Mouse (Mus musculus): Measurements from ENCODE around the gene Coq6. TPM values are rescaled to one million over a fixed set of nuclear protein-coding genes. Genes with fewer than 3 reads are reported as not detected.

Gene Coq6
- polyA plus RNA-seq, 2 experiments, result 42.4 to 49.2 TPM

GRCm38 (mm10) chr12:84417605-84417922 lies 56.1 kb downstream of the Coq6 start:
- H3K27ac ChIP-seq (replicated peaks; ENCODE audit: low read depth, low read length), result peak overlapping the region; percentile 19; the same call in 1 of the 2 replicates

More at GRCm38 (mm10) chr12:84417605-84417922, 56.1 kb downstream of the Coq6 start:
- Histone ChIP-seq H3K9ac (ENCODE audit: low read depth, low read length, severe bottlenecking) (peak overlapping the region; percentile 71), H3K27me3 (ENCODE audit: control insufficient read depth, insufficient read depth, low read length) (no peaks in the 10 kb centered on the region), H3K4me3 (replicated peaks; ENCODE audit: low read length) (peak overlapping the region; percentile 56), H3K4me1 (ENCODE audit: control insufficient read depth, insufficient read depth, low read length) (no peaks in the 10 kb centered on the region), H3K4me2 (replicated peaks; ENCODE audit: low read depth, low read length, severe bottlenecking) (peak overlapping the region; percentile 79), H3K9me3 (ENCODE audit: control insufficient read depth, low read length) (0 out of 2 replicates have a peak, but pooled peaks cover 4% of the 10 kb centered on the region), H3K36me3 (ENCODE audit: control insufficient read depth, insufficient read depth, low read length) (no peaks in the 10 kb centered on the region)
- TF ChIP-seq POLR2A (IDR thresholded peaks at IDR 0.05; ENCODE audit: borderline replicate concordance, extremely low read depth, insufficient read depth, insufficient read length), result no peak
- DNase-seq (ENCODE audit: low spot score) (no peak), ATAC-seq (ENCODE audit: low FRiP score, low read depth) (no peak)
- WGBS, result 31% methylated on average over 18 of the region's 18 CpGs

Other genes starting within 250 kb of the Coq6 start
- 15.1 and 17.0 TPM in 2 replicates for gene Dnal1, start 247.3 kb upstream of the Coq6 start, polyA plus RNA-seq (2012; rRNA removed)
- 5.9 and 6.4 TPM in 2 replicates for gene Dnal1, start 247.3 kb upstream of the Coq6 start, polyA plus RNA-seq (2014; fragmentation: Nextera tagmentation; extraction: Ambion mirVana)
- 0.24 and 0.39 TPM in 2 replicates for gene Pnma1, start 213.2 kb upstream of the Coq6 start, polyA plus RNA-seq (2012; rRNA removed)
- 0.55 and 0.83 TPM in 2 replicates for gene Pnma1, start 213.2 kb upstream of the Coq6 start, polyA plus RNA-seq (2014; fragmentation: Nextera tagmentation; extraction: Ambion mirVana)
- 14.4 and 18.1 TPM in 2 replicates for gene Elmsan1, start 142.8 kb upstream of the Coq6 start, polyA plus RNA-seq (2012; rRNA removed)
- 10.5 and 11.8 TPM in 2 replicates for gene Elmsan1, start 142.8 kb upstream of the Coq6 start, polyA plus RNA-seq (2014; fragmentation: Nextera tagmentation; extraction: Ambion mirVana)
- 8.5 and 11.0 TPM in 2 replicates for gene Ptgr2, start 76.4 kb upstream of the Coq6 start, polyA plus RNA-seq (2012; rRNA removed)
- 13.8 and 15.2 TPM in 2 replicates for gene Ptgr2, start 76.4 kb upstream of the Coq6 start, polyA plus RNA-seq (2014; fragmentation: Nextera tagmentation; extraction: Ambion mirVana)
- 63.6 and 67.3 TPM in 2 replicates for gene Zfp410, start 44.8 kb upstream of the Coq6 start, polyA plus RNA-seq (2012; rRNA removed)
- gene Zfp410, start 44.8 kb upstream of the Coq6 start, polyA plus RNA-seq (2014; fragmentation: Nextera tagmentation; extraction: Ambion mirVana), result 81.7 and 82.2 TPM in 2 replicates
- gene Fam161b, start 176 bp downstream of the Coq6 start, polyA plus RNA-seq (2012; rRNA removed), result 3.4 and 4.7 TPM in 2 replicates
- gene Fam161b, start 176 bp downstream of the Coq6 start, polyA plus RNA-seq (2014; fragmentation: Nextera tagmentation; extraction: Ambion mirVana), result 2.1 and 2.8 TPM in 2 replicates
- 7.7 and 8.0 TPM in 2 replicates for gene Entpd5, start 47.4 kb downstream of the Coq6 start, polyA plus RNA-seq (2012; rRNA removed)
- gene Entpd5, start 47.4 kb downstream of the Coq6 start, polyA plus RNA-seq (2014; fragmentation: Nextera tagmentation; extraction: Ambion mirVana), result 12.2 and 12.7 TPM in 2 replicates
- 0.55 and 1.3 TPM in 2 replicates for gene Bbof1, start 47.4 kb downstream of the Coq6 start, polyA plus RNA-seq (2012; rRNA removed)
- gene Bbof1, start 47.4 kb downstream of the Coq6 start, polyA plus RNA-seq (2014; fragmentation: Nextera tagmentation; extraction: Ambion mirVana), result 0.95 and 1.1 TPM in 2 replicates
- 10.4 and 18.1 TPM in 2 replicates for gene Rnf113a2, start 55.5 kb downstream of the Coq6 start, polyA plus RNA-seq (2012; rRNA removed)
- 21.6 and 24.5 TPM in 2 replicates for gene Rnf113a2, start 55.5 kb downstream of the Coq6 start, polyA plus RNA-seq (2014; fragmentation: Nextera tagmentation; extraction: Ambion mirVana)
- gene Aldh6a1, start 89.3 kb downstream of the Coq6 start, polyA plus RNA-seq (2012; rRNA removed), result 18.9 and 19.0 TPM in 2 replicates
- gene Aldh6a1, start 89.3 kb downstream of the Coq6 start, polyA plus RNA-seq (2014; fragmentation: Nextera tagmentation; extraction: Ambion mirVana), result 37.9 and 41.2 TPM in 2 replicates
- gene Lin52, start 89.8 kb downstream of the Coq6 start, polyA plus RNA-seq (2012; rRNA removed), result 17.3 and 26.9 TPM in 2 replicates
- 17.9 and 24.2 TPM in 2 replicates for gene Lin52, start 89.8 kb downstream of the Coq6 start, polyA plus RNA-seq (2014; fragmentation: Nextera tagmentation; extraction: Ambion mirVana)
- gene Vsx2, start 208.1 kb downstream of the Coq6 start, polyA plus RNA-seq (2012; rRNA removed), result 0.47 and 0.65 TPM in 2 replicates
- 0.22 and 0.29 TPM in 2 replicates for gene Vsx2, start 208.1 kb downstream of the Coq6 start, polyA plus RNA-seq (2014; fragmentation: Nextera tagmentation; extraction: Ambion mirVana)